Mouse (Mus musculus) MEL (cell line): ENCODE data around the gene Epb41l1.

Experiments
- CHD1 ChIP-seq: IDR thresholded peaks from 2 replicates; pipeline ENCODE4 v1.6.1; 2012; ENCODE audit warnings: low read depth, mild to moderate bottlenecking, inconsistent platforms, low read length, improper control_type of control experiment
- CTCF ChIP-seq, 3 experiments: IDR thresholded peaks in 2 of 3; conservative IDR thresholded peaks in 1 of 3; 2 replicates each; pipeline ENCODE4 v1.5.1; 2011 to 2012; ENCODE audit warnings: low read length in 3 of 3, low read depth in 2 of 3, mild to moderate bottlenecking in 2 of 3, improper control_type of control experiment in 1 of 3, inconsistent platforms in 1 of 3, mixed read lengths in 1 of 3, moderate library complexity in 1 of 3; ENCODE audit not compliant: control insufficient read depth in 1 of 3, insufficient read depth in 1 of 3, poor library complexity in 1 of 3, severe bottlenecking in 1 of 3
- HCFC1 ChIP-seq: IDR thresholded peaks from 2 replicates; pipeline ENCODE4 v1.6.1; 2012; ENCODE audit warnings: low read depth, mild to moderate bottlenecking, inconsistent platforms, low read length, improper control_type of control experiment, moderate library complexity
- MAX ChIP-seq: IDR thresholded peaks from 2 replicates; pipeline ENCODE4 v1.6.1; 2011; ENCODE audit warnings: low read length, improper control_type of control experiment

DNA sequence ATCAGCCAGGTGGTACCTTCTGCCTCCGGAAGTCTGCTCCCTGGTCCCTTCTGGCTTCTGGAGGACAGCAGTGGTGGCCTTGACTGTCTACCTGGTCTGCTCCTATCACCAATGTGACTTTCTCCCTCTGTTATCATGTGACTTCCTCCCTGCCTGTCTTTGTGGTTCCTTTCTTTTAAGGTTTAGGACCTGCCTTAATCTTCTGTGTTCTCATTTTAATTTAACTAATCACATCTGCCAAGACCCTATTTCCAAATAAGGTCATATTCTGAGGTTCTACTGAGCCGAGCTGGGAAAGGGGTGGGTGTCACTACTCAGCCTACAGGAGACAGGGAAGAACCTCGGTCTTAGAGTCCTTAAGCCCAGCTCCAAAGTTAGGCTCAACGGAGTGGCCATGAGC is 5.4 kb downstream of the Epb41l1 start:
- no peak for TF ChIP-seq CTCF (IDR thresholded peaks at IDR 0.05 in 2 of 3, conservative IDR thresholded peaks at IDR 0.05 in 1 of 3; ENCODE audit: control insufficient read depth in 1 of 3, insufficient read depth in 1 of 3, low read depth in 2 of 3, low read length in 3 of 3, poor library complexity in 1 of 3, severe bottlenecking in 1 of 3)
- no peak for TF ChIP-seq MAX
- TF ChIP-seq CHD1 = no peak
- TF ChIP-seq HCFC1 = no peak
